Mouse (Mus musculus) left cerebral cortex, postnatal 25 days (tissue): ENCODE results near the gene Islr. TPM values are rescaled to one million over a fixed set of nuclear protein-coding genes. Genes with fewer than 3 reads are reported as not detected.
A peak's percentile ranks its signal among the peaks of the same experiment; 100 is the strongest.

ENCODE experiments used
- DNase-seq, 2 experiments: peaks; one replicate each; pipeline ENCODE4 v3.0.0; 2022; ENCODE audit warnings: low spot score in 2 of 2, mixed read lengths in 1 of 2
- intact Hi-C: fragments of 180-260 bp; cut with DNase I; formaldehyde crosslinking; loops from one replicate; pipeline ENCODE4 v1.15.1; 2025
- microRNA-seq, 2 experiments: library from miRNA; unstranded; fragments of <30 nt; microRNA quantifications; one replicate each; pipeline ENCODE4 v1.2.0; 2022
- total RNA-seq, 2 experiments: library from RNA; stranded (reverse); gene quantifications; 2 replicates each; pipeline ENCODE4 v1.2.3; 2021

The Islr gene
- total RNA-seq, 2 experiments from 2014 or later = 14.9 to 15.2 TPM

DNA sequence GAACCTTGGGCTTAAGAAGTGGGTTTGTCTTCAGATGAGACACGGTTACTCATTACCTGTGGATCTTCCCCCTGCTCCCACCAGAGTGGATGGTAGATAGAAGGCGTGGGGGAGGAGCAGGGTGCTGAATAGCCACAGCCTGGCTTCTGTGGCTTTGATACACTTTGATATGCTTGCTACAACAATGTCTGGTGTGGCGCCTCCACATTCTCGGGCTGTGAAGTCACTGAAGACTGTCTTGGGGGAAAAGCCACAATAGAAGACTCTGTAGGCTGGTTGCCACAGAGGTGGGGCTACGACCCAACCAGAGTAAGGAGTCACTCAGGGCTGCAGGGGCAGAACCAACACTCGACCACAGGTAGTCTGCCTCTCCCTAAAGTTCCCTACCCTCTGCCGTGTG is 72.4 kb downstream of the Islr start:
- DNase-seq = no peak
- intact Hi-C loops = no loop called here

DNA sequence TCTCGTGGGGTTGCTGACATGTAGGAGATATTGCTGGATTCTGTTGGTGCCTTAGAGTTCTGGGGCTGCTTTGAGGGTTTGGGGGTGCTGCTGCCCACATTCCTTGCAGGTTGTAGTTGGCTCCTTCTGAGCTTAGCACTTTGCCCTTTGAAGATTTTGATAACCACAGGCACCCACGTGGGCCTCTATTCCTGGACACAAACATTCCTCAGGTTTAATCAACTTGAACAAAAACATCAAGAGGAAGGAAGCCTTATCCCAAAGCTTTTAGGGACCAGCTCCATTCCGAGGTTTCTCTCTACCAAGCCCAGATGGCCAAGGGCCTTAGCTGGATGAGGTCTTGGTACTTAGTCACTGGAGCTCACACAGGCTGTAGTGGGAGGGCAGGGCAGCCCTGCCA is 73.2 kb downstream of the Islr start:
- intact Hi-C loops = no loop called here
- no peak for DNase-seq

DNA sequence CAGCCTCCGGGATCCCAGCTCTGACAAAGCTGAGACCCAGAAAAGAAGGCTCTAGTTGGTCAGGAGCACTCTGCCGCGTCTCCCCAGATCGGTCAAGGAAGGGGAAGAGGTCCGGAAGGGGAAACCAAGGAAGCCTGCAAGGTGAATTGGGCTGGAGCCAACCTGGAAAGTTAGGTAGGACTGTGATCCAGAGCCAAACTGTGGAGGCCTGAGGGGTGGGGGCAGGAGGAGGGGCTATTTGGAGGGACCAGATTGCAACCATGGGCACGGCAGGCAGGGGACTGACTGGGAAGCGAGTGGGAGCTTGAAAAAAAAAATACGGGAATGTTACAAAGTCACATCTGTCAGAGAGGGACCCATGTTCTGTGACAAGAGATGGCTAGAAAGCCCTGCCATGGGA is 74.6 kb downstream of the Islr start:
- intact Hi-C loops = no loop called here
- DNase-seq = no peak

DNA sequence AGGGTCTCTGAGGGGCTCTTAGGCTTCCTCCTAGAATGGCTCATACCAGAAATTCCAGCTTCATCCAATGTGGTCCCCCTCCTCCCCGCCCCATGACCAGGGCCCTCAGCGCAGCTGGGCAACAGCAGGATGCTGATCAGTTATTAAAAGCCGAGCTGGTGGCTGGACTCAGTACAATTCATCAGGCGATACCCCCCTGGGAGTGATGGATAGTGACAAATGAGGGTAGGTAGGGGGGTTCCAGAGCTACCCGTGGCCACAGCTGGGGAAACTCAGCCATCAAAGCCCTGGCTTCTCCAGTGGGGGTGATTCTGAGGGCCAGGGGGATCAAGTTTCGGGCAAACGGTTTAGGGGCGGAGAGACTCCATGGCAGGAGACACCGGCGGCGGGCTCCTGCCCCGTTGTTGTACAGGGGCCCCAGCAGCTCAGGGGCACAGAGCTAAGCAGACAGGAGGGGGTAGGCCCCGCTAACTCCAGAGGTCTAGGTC is 75.1 kb downstream of the Islr start:
- intact Hi-C loops = no loop called here
- no peak for DNase-seq

DNA sequence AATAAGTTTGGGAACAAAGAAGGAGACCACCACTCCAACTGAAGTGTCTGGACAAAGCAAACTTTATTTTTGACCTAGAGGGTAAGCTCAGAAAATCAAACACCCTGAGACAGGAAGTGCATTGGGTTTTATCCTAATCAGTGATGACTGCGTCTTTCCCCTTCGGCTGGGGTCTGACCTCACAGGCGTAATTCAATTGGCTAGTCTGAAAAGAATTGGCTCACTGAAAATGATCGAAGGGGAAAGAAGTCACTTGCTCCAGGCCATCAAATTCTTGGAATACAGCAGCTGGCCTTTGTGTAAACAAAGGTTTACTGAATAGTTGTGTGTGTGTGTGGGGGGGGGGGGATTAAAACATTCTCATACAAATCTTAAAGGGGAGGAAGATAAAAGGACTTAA is 78.3 kb downstream of the Islr start:
- DNase-seq = no peak
- intact Hi-C loops = no loop called here

DNA sequence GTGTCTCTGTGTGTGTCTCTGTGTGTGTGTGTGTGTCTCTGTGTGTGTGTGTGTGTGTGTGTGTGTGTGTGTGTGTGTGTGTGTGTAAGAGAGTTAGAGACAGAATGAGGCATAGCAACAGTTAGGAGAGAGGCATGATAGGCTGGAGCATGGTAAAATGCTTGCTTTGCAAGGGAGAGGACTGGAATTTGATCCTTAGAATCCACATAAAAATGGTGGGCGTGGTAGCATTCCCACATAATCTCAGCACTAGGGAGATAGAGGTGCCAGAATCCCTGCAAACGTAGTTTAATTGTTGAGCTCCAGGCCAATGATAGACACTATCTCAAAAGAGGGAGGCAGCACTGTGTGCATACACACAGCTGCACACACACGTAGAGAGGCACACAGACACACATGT is 79.0 kb downstream of the Islr start:
- intact Hi-C loops = no loop called here
- DNase-seq = no peak

DNA sequence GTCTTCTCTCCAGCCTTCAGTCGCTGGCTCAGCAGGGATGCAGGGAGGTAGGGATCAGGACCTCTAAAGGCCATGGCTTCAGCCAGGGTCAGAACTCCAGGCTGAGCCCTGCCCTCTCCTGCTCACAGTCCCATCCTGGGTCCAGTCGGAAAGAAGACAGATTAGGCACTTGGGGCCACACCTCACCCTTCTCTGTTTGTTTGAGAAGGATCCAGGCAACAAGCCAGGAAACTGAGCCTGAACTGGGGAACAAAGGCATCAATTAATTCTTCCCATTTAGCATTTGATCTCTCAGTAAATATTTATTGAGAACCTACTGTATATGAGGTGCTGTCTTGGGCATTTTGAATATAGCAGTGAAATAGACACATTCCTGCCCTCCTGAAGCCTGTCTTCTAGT is 85.4 kb downstream of the Islr start, which contains the start of gene Ccdc33:
Gene Ccdc33, minus strand, starts transcription at position 153 of the 400 bp plus-strand sequence.
- intact Hi-C loops = loop anchor here (5.0 kb wide), 1 partner anchor 49 kb away; no protein-coding TSS in a partner anchor
- DNase-seq = no peak

DNA sequence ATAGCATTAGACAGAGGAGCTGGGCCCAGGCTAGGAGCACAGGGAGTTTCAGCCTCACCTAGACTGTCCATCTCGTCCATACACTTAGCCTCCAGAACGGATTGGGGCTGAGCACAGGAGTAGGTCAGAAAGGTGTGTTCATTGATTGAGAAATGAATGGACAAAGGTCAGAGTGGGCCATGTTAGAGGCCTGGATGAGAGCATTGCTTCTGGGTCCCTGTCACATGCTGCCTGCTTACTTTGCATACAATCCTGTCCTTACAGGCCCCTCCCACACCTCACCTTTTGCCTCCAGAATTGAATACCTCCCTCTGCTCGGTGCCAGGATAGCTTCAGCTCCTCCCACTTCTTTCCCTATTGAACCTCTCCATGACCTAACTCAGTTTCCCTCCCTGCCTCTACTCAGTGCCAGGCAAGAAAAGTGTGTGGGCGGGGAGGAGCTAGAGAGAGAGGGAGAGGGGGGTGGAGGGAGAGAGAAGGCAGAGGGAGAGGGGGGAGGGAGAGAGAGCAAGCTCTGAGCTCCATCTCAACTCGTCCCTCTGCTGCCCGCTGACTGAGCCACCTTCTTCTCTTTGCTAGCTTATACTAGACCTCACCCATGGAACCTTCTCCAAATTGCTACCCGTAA is 88.0 kb downstream of the Islr start:
- intact Hi-C loops = loop anchor here (5.0 kb wide), 1 partner anchor 51 kb away; no protein-coding TSS in a partner anchor
- peak in 1 of 2 experiments; percentile 43 for DNase-seq

DNA sequence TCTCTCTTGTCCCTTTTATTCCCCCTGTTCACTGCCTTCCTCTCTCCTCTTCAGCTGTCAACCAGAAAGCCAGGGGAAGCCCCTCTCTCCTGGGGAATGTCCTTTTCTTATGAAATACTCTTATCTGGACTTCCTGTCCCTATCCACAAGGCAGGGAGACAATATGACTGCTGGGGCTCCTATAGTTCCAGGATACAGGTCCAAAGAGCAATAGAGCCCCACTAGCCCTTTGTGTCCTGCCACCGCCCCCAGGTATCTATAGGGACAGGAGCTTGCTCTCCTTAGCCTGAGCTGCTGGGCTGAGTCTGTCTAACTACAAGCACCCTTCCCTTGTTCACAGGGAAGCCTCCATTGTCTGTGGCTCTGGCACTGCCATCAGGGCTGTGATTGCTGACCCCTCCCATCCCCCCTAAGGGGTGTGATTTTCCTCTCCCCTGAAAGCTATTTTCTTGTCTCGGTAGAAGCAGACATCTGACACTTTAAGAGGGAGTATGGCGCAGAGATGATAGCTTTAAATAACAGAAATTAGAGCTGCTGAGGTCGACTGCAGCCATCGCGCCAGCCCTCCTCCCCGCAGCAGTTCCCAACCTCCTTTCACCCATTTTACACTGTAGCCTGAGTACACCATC is 88.7 kb downstream of the Islr start:
- DNase-seq = no peak
- intact Hi-C loops = loop anchor here (5.0 kb wide), 1 partner anchor 52 kb away; no protein-coding TSS in a partner anchor

DNA sequence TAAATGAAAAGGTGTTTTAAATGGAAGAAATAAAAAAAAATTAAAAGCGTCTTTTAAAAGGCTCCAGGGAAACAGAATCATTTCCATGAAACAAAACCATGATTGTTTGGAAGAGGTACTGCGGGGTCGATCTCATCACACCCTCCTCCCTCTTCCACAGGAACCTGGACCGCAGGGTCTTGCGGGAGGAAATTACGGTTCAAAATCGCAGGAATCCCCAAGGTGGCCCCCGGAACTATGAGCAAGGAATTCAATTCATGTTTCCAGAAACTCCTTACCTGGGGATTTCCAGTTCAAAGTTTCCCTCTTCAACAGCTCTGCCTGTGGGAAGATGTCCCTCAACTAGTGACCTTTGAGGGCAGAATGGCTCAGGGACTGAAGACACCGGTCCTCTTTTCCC is 90.1 kb downstream of the Islr start:
- DNase-seq = no peak
- intact Hi-C loops = no loop called here

DNA sequence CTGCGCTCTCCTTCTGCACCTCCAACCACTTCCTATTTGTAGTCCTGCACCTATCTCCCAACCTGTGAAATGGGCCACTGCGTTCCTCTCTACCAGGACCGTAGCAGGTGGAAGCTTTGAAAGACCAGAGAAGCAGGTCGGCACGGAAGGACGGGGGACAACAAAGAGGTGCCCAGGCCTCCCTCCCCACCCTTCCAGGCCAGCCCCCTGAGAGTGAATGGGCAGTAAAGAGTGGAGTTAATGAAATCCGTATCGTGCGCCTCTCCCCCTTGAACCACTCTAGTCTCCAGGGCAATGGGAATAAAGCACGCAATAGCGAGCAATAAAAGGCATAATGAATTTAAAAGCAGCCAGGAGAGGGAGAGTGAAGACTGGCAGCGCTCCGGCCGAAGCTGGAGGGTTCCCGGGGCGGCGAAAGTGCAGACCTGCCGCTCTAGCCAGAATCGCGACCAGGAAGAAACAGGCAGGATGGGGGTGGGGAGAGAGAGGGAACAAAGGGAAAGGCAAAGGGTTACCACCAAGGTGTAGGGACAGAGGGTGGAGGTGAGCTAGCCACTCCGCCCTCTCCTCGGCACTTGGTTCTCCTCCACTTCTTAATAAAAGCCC is 90.7 kb downstream of the Islr start:
- intact Hi-C loops = no loop called here
- no peak for DNase-seq

DNA sequence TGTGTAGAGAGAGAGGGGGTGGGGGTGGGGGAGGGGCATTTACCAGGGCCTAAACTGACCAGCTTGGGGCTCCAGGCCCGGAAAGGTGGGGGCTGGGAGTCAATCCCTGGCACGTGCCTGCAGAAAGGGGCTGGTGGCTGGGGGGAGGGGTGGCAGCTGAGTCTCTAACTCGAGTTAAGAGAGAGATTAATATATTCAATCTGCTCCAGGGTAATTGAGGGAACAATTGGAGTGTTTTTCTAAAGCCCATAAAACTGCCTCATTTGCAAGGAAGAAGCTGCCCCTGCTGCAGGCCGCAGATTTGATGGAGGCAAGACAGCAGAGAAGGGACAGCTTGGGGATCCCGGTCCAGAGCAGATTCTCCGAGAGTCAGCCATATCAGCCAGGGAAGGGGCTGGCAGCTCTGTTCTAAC is 91.2 kb downstream of the Islr start:
- DNase-seq = no peak
- intact Hi-C loops = no loop called here

DNA sequence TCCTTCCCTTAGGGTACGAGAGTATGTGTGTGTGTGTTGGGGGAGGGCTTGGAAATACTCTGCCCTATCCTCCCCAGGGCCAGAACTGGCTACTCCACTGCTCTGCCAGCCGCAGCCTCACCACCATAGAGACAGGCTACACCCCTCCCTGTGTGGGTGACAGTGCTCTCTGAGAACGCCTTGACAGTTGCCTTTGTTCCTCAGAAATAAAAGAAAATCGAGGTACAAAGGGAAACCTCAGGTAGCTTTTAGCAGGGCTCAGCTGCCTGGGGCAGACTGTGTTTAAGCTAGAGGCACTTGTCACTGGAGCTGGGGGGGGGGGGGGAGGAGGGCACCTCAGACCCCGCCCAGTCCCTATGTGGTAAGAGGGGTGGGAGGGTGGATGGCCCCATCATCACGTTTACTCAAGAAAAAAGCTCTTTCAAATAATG is 91.8 kb downstream of the Islr start:
- intact Hi-C loops = no loop called here
- no peak for DNase-seq

DNA sequence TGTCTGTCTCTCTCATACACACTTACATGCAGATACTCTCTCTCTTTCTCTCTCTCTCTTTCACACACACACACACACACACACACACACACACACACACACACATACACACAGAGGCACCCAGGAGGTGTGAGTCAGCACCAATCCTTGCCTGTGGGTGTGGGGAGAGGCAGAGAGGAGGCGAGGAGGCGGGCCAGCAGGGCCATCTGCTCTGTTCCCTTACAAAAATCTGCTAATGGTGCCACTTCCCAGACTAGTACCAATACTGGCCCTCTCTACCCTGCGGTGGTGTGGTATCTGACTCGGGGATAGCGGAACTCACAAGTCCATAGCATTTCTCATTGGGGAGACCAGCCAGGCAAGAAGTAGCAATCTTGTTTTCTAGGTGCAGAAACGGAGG is 92.7 kb downstream of the Islr start:
- intact Hi-C loops = loop anchor here (1.0 to 2.0 kb wide), 3 partner anchors 45 to 89 kb away; no protein-coding TSS in a partner anchor
- peak; percentile 78 to 92 for DNase-seq

DNA sequence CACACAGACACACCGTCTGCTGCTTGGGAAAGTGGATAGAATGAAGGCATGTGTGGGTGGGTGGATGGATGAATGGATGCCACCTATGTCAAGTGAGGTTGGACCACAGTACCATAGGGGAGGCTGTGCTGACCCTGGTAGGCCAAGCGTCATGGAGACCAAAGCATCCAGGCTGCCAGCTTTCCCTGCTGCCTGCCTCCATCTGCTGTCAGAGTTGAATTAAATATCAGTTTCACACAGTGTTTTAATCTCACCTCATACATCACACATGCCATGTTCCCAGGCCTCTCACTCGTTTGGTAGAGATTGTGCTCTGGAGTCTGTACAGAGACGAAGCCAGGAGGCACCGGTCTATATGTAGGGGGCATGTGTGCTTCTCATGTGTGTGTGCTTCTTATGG is 93.3 kb downstream of the Islr start:
- no peak for DNase-seq
- intact Hi-C loops = loop anchor here (1.0 to 2.0 kb wide), 3 partner anchors 44 to 90 kb away; no protein-coding TSS in a partner anchor

DNA sequence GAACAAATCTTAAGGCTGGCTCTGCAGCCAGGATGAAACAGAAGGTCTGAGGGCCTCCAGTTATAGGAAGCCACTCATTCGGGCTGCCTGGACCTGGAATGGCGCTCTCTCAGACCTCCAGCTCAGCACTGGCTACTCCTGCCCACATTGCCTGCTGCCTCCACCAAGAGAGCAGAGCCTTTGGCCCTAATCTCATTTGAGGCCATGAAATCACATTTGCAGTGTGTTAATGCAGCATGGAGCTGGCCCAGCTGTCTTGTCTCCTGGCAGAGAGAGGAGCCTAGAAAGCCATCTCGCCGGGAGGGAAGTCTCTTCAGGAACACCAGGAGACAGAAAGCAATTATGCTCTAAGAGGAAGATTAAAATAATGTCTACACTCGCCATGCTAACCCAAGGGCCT is 96.6 kb downstream of the Islr start:
- DNase-seq = no peak
- intact Hi-C loops = no loop called here

Small RNA genes within 50 kb of the gene (microRNA-seq; reads per million reads assigned to microRNA genes)
- gene Mir6385 = 0 reads per million in 2 experiments

Other genes with a start within 250 kb of the Islr start
- gene Cyp11a1, start 197.9 kb downstream of the Islr start, total RNA-seq = 1 to 10 TPM; 3.5 to 6.7 TPM
- gene Stra6, start 140.5 kb downstream of the Islr start, total RNA-seq = 1 to 10 TPM; 7.2 to 8.7 TPM
- gene Ccdc33, start 85.5 kb downstream of the Islr start, total RNA-seq = 1 to 10 TPM in 1 of 2 experiments, under 1 TPM in 1; 0.55 to 1.1 TPM
- 10 to 100 TPM; 72.2 to 76.7 TPM for gene Islr2, start within 50 bp of the Islr start, total RNA-seq
- 10 to 100 TPM; 13.0 to 18.2 TPM for gene Pml, start 45.5 kb upstream of the Islr start, total RNA-seq
- 10 to 100 TPM; 64.3 to 71.4 TPM for gene Stoml1, start 48.9 kb upstream of the Islr start, total RNA-seq
- 1 to 10 TPM; 2.0 to 2.6 TPM for gene Loxl1, start 108.9 kb upstream of the Islr start, total RNA-seq
- gene Tbc1d21, start 166.1 kb upstream of the Islr start, total RNA-seq = not detected